Mouse (Mus musculus) olfactory bulb, adult 2 months (tissue): ENCODE results near the gene Kmt5b.

Source experiments
- CTCF ChIP-seq: fragments of 200-500 bp; IDR thresholded peaks from 2 replicates; pipeline ENCODE4 v1.5.1; 2012; ENCODE audit warnings: low read depth, mild to moderate bottlenecking, low read length, moderate library complexity; ENCODE audit not compliant: insufficient read depth
- POLR2A ChIP-seq: fragments of 200-500 bp; IDR thresholded peaks from 2 replicates; pipeline ENCODE4 v1.6.1; 2012; ENCODE audit warnings: mild to moderate bottlenecking, low read depth, low read length, moderate library complexity; ENCODE audit not compliant: insufficient read depth

- TF ChIP-seq CTCF (no peak), POLR2A (peak; percentile 99; the same call in 1 of the 2 replicates)
Observed at GRCm38 (mm10) chr19:3767276-3767780, at the start of gene Kmt5b.
